Mouse (Mus musculus) spleen, adult 2 months (tissue): ENCODE measurements around the gene Sipa1l2.

Experiments
- CTCF ChIP-seq: fragments of 200-500 bp; IDR thresholded peaks from 2 replicates; pipeline ENCODE4 v1.5.1; 2011; ENCODE audit warnings: mild to moderate bottlenecking, inconsistent platforms; ENCODE audit not compliant: insufficient read depth, insufficient read length, insufficient replicate concordance; ENCODE audit errors: extremely low read depth
- POLR2A ChIP-seq: fragments of 200-500 bp; IDR thresholded peaks from 2 replicates; pipeline ENCODE4 v1.6.1; 2011; ENCODE audit warnings: low read depth, low read length, inconsistent platforms

DNA sequence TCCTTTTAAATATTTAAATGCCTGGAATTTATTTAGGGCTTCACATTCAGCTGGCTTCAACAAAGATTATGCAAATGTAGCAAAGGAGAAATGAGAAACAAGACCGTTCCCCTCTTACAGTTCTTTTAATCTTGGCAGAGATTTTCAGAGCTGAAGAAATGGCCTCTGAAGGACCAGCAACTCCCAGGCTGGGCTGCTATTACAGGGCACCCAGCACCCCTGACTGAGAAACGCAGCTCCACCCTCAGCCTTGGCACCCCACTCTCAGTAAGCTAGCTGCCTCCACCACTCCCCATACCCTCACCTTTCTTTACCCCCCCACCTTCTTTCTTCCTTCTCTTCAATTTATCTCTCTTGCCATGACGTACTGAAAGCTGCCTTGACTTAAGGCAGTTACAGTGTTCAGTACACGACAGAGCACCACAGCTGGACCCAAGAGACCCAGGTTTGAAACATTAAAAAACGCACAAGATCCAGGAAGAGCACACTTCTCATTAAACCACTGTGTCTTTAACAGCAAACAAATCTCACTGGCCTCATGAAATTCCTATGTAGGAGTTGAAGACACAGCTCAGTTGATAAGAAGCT lies 10.4 kb downstream of the Sipa1l2 start:
- TF ChIP-seq POLR2A = no peak
- TF ChIP-seq CTCF = no peak
